Mouse (Mus musculus) lung, adult 2 months (tissue): Measurements from ENCODE around the gene Npl. TPM values are rescaled to one million over a fixed set of nuclear protein-coding genes. Genes with fewer than 3 reads are reported as not detected.
"Not testable (repeated sequence)": the region's sequence is repeated elsewhere in the genome, so short reads cannot be mapped to it uniquely, and the experiment has no call there.

Source experiments
- DNase-seq: peaks from one replicate; pipeline ENCODE4 v3.0.0; 2022
- H3K4me1 ChIP-seq: fragments of 200-500 bp; 2 replicates; pipeline ENCODE4 v1.6.1; 2011; ENCODE audit warnings: low read length; ENCODE audit not compliant: control insufficient read depth, insufficient read depth
- H3K4me3 ChIP-seq: fragments of 200-500 bp; replicated peaks from 2 replicates; pipeline ENCODE3; 2011; ENCODE audit warnings: low read depth, mild to moderate bottlenecking, control low read depth, low read length; ENCODE audit errors: extremely low read depth
- CTCF ChIP-seq: fragments of 200-500 bp; IDR thresholded peaks from 2 replicates; pipeline ENCODE4 v1.5.1; 2011; ENCODE audit warnings: mild to moderate bottlenecking, low read length, control low read depth; ENCODE audit not compliant: insufficient read depth
- POLR2A ChIP-seq: fragments of 200-500 bp; IDR thresholded peaks from 2 replicates; pipeline ENCODE4 v1.6.1; 2011; ENCODE audit warnings: low read depth, mild to moderate bottlenecking, control low read depth, low read length, borderline replicate concordance; ENCODE audit errors: extremely low read depth
- WGBS: fragments of 180-500 bp; shearing (Covaris S2); methylation state at CpG from one replicate; pipeline ENCODE4 v1.1.7; 2018; 5-methylcytosine and 5-hydroxymethylcytosine counted together
- polyA plus RNA-seq: library from polyadenylated mRNA; depleted of rRNA; stranded (reverse); fragments of >200 nt; gene quantifications from 2 replicates; pipeline ENCODE4 v1.2.3, GENCODE M21; 2012

The Npl gene
- polyA plus RNA-seq, 1 experiment: 1.1 TPM

- TF ChIP-seq CTCF: no peak
- no peak for TF ChIP-seq POLR2A
- H3K4me1 ChIP-seq: no peaks in the 10 kb centered on the region
- no peak overlapping the region for H3K4me3 ChIP-seq
- 41% methylated on average over 4 of the region's 4 CpGs for WGBS
- no peak for DNase-seq
Observed at GRCm38 (mm10) chr1:153493338-153493737, 56.5 kb downstream of the Npl start.

DNA sequence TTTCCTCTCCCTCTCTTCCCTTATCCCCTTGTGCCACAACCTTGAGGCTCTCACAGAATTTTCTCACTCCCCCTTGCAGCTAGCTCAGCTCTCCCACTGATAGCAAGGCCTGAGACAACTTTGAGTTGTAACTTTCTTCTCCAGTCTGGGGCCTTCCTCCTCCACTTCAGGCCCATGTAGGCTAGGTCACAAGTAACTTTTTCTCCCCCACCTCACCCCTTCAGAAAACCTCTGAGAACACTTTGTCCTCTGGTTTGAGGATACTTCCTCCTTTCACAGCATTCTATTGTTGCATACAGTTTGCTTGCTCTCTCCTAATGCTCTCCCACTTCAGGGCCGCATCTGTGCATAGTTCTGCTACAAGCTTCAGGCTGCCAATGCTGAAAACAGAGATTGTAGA is 58.0 kb downstream of the Npl start:
- 84% methylated on average over 1 of the region's 1 CpGs for WGBS
- DNase-seq: no peak
- H3K4me1 ChIP-seq: no peaks in the 10 kb centered on the region
- no peak overlapping the region for H3K4me3 ChIP-seq
- TF ChIP-seq CTCF (no peak), POLR2A (no peak)

- TF ChIP-seq CTCF (no peak), POLR2A (no peak)
- no peak overlapping the region for H3K4me3 ChIP-seq
- 86% methylated on average over 2 of the region's 2 CpGs for WGBS
- H3K4me1 ChIP-seq: no peaks in the 10 kb centered on the region
- no peak for DNase-seq
Observed at GRCm38 (mm10) chr1:153491345-153491744, 58.5 kb downstream of the Npl start.

DNA sequence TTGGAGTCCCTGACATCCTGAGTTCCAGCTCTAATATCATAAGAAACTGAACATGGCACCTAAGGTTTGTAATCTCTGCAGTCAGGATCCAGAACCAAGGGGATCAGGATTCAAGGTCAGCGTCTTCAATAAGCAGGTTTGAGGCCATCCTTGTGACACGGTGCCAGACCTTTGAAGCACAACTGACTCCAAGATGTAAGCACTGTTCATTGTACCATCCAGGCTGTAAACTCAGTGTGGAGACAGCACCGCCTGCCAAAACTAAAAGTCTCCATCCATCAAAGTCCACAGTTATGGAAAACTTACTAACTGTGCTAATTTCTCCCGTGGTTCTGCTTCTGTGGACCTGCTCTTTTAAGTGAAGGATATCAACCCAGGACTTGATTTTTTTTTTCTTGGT is 59.9 kb downstream of the Npl start:
- H3K4me3 ChIP-seq: no peak overlapping the region
- peaks cover 5% of the 10 kb centered on the region for H3K4me1 ChIP-seq
- no peak for DNase-seq
- whole genome bisulfite sequencing: 67% methylated on average over 4 of the region's 4 CpGs
- TF ChIP-seq CTCF: no peak
- no peak for TF ChIP-seq POLR2A

- DNase-seq: no peak
- Histone ChIP-seq H3K4me1 (peaks cover 5% of the 10 kb centered on the region), H3K4me3 (no peak overlapping the region)
- no peak for TF ChIP-seq POLR2A
- no peak for TF ChIP-seq CTCF
- 56% methylated on average over 2 of the region's 2 CpGs for WGBS
Observed at GRCm38 (mm10) chr1:153489540-153489939, 60.3 kb downstream of the Npl start.

GRCm38 (mm10) chr1:153489132-153489531 is 60.7 kb downstream of the Npl start:
- Histone ChIP-seq H3K4me1 (peaks cover 5% of the 10 kb centered on the region), H3K4me3 (no peak overlapping the region)
- DNase-seq: no peak
- 49% methylated on average over 7 of the region's 7 CpGs for WGBS
- TF ChIP-seq CTCF: peak; percentile 33; the same call in 1 of the 2 replicates
- no peak for TF ChIP-seq POLR2A

GRCm38 (mm10) chr1:153487500-153487879 is 62.4 kb downstream of the Npl start, which contains the start of gene Dhx9:
Dhx9 (minus strand) TSS chr1:153487660.
- peaks cover 8% of the 10 kb centered on the region for H3K4me1 ChIP-seq
- TF ChIP-seq POLR2A: peak; percentile 99
- TF ChIP-seq CTCF: no peak
- peak; percentile 99 for DNase-seq
- H3K4me3 ChIP-seq: peak within 1 kb of the TSS; percentile 93
- under 1% methylated on average over 35 of the region's 35 CpGs for WGBS

DNA sequence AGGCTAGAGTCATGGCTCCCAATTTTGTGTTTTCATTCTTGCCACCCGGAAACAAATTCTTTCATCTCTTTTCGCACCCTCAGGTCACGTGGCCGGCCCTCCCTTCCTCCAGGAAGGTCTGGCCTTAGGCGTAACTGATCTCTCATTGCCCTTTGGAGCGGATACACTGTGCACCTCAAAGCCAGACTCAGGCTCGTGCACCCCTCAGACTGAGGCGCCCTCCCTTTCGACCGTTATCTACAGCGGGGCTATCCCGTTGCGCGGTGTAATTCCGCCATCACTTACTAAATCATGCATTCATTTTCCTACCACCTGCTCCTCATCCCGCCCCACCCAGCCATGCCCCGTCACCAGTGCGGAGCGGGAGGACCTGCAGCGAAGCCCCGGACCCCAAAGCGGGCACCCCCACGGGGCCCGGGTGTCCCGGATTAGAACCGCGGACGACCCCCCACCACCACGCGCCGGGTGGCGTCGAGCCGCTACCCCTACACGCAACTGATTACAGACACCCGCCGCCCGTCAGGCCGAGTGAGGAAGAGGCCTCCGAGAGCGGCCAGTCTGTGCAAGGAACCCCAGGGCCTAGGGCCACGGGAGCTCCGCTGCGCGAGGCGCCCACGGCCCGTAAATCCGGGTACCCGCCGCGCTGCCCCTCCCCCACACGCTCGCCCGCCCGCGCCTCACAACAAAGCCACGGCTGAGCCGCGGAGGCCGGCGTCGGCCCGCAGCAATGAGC is 62.9 kb downstream of the Npl start:
- under 1% methylated on average over 62 of the region's 64 CpGs for WGBS
- Histone ChIP-seq H3K4me3 (peak overlapping the region; percentile 93), H3K4me1 (peaks cover 8% of the 10 kb centered on the region)
- peak; percentile 52 for DNase-seq
- TF ChIP-seq CTCF (no peak), POLR2A (no peak; the same call in 1 of the 2 replicates)

- H3K4me3 ChIP-seq: peak overlapping the region; percentile 93
- not testable (repeated sequence) for DNase-seq, H3K4me1 ChIP-seq
- 15% methylated on average over 6 of the region's 6 CpGs for WGBS
Observed at GRCm38 (mm10) chr1:153486120-153486519, 63.7 kb downstream of the Npl start.

GRCm38 (mm10) chr1:153485201-153485796 is 64.5 kb downstream of the Npl start:
- Histone ChIP-seq H3K4me3 (no peak overlapping the region), H3K4me1 (peaks cover 8% of the 10 kb centered on the region)
- DNase-seq: no peak
- WGBS: 28% methylated on average over 2 of the region's 2 CpGs
- no peak for TF ChIP-seq CTCF
- TF ChIP-seq POLR2A: no peak

- no peak overlapping the region for H3K4me3 ChIP-seq
- peaks cover 8% of the 10 kb centered on the region for H3K4me1 ChIP-seq
- DNase-seq: no peak
- 50% methylated on average over 1 of the region's 1 CpGs for WGBS
- TF ChIP-seq CTCF (no peak), POLR2A (no peak)
Observed at GRCm38 (mm10) chr1:153481025-153481412, 68.8 kb downstream of the Npl start.
